ENCODE assay signal across 23 mouse cellular contexts in the genomic region with DNA sequence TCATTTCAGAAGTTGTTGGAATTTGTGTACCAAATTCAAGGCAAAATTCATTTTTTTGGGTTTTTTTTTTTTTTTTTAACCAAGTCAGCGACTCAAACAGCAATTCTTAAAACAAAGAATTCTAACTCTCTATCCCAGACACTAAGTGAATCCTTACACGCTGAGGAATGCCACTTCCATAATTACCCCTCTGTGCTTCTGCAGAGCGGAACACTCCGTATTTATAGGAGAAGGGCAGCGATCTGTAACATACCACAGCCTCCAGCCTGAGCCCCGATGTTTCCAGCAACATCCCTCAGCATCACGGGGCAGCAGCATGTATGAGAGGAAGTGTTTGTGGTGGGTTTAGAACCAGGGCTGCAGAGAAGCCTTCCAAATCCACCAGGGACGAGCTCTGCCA.
"Had no signal": no experiment of that assay in that cellular context is flagged by ENCODE, and none has a peak within 500 bp of the region (broad histone marks: within the 10 kb centered on the region; RNA-seq: fewer than 3 reads in every experiment).

No protein-coding gene starts in this region.

- H3K27me3 ChIP-seq: heart, embryonic 12.5 days; hindbrain, embryonic 12.5 days; intestine, embryonic 15.5 days; kidney, embryonic 15.5 days; limb, embryonic 13.5 days; limb, embryonic 15.5 days; liver, embryonic 12.5 days had no signal

- ATAC-seq: hindbrain, embryonic 16.5 days; inflammation-experienced regulatory T-cells, adult 6 months; intestine, embryonic 15.5 days; intestine, postnatal 0 days; liver, embryonic 12.5 days had no signal

- DNase-seq: gastrocnemius, adult 2 months; gastrocnemius, postnatal 10 days; gastrocnemius, postnatal 25 days; heart, adult 18-20 months; heart, postnatal 10 days; heart, postnatal 4 days; kidney, adult 2 months; kidney, adult 9 months; kidney, postnatal 14 days; kidney, postnatal 36 days; layer of hippocampus, adult 9-11 months; layer of hippocampus, postnatal 36 days; left cerebral cortex, postnatal 4 days had no signal
